Mouse (Mus musculus): ENCODE measurements around the gene Pinlyp.
"Not testable (repeated sequence)": the region's sequence is repeated elsewhere in the genome, so short reads cannot be mapped to it uniquely, and the experiment has no call there.

Pinlyp gene

GRCm38 (mm10) chr7:24525686-24526420 is 20.1 kb downstream of the Pinlyp start:
- no peak for DNase-seq (ENCODE audit: extremely low read depth, low read depth, low spot score)

- DNase-seq (ENCODE audit: extremely low read depth, low read depth, low spot score) = no peak
These were observed 20.9 kb downstream of the Pinlyp start for GRCm38 (mm10) chr7:24524978-24525377.

- no peak for DNase-seq (ENCODE audit: extremely low read depth, low read depth, low spot score)
These were observed 22.2 kb downstream of the Pinlyp start for GRCm38 (mm10) chr7:24523723-24524122.

- DNase-seq (ENCODE audit: extremely low read depth, low read depth, low spot score) = no peak
These were observed 23.1 kb downstream of the Pinlyp start for GRCm38 (mm10) chr7:24522805-24523204.

- DNase-seq (ENCODE audit: extremely low read depth, low read depth, low spot score) = not testable (repeated sequence)
These were observed 25.9 kb downstream of the Pinlyp start for GRCm38 (mm10) chr7:24520054-24520453.

- no peak for DNase-seq (ENCODE audit: extremely low read depth, low read depth, low spot score)
These were observed 26.8 kb downstream of the Pinlyp start for GRCm38 (mm10) chr7:24519130-24519529.

GRCm38 (mm10) chr7:24517654-24518053 is 28.3 kb downstream of the Pinlyp start:
- no peak for DNase-seq (ENCODE audit: extremely low read depth, low read depth, low spot score)

GRCm38 (mm10) chr7:24517077-24517476 is 28.8 kb downstream of the Pinlyp start:
- DNase-seq (ENCODE audit: extremely low read depth, low read depth, low spot score) = no peak

GRCm38 (mm10) chr7:24516319-24516718 is 29.6 kb downstream of the Pinlyp start:
- DNase-seq (ENCODE audit: extremely low read depth, low read depth, low spot score) = not testable (repeated sequence)

GRCm38 (mm10) chr7:24512355-24512754 is 33.6 kb downstream of the Pinlyp start, which contains the start of gene AC161166.1:
Gene AC161166.1 (minus strand): TSS chr7:24512455.
- DNase-seq (ENCODE audit: extremely low read depth, low read depth, low spot score) = no peak

- DNase-seq (ENCODE audit: extremely low read depth, low read depth, low spot score) = no peak
These were observed 38.2 kb downstream of the Pinlyp start for GRCm38 (mm10) chr7:24507726-24508114.

GRCm38 (mm10) chr7:24506838-24507725 is 38.8 kb downstream of the Pinlyp start, which contains the start of gene Zfp428:
Gene Zfp428 (plus strand): TSS chr7:24507006.
- DNase-seq (ENCODE audit: extremely low read depth, low read depth, low spot score) = no peak

- DNase-seq (ENCODE audit: extremely low read depth, low read depth, low spot score) = peak; percentile 78
These were observed 39.5 kb downstream of the Pinlyp start for GRCm38 (mm10) chr7:24506476-24506837.

GRCm38 (mm10) chr7:24506065-24506459 is 39.9 kb downstream of the Pinlyp start:
- DNase-seq (ENCODE audit: extremely low read depth, low read depth, low spot score) = no peak

GRCm38 (mm10) chr7:24505447-24506064 is 40.4 kb downstream of the Pinlyp start:
- no peak for DNase-seq (ENCODE audit: extremely low read depth, low read depth, low spot score)

- DNase-seq (ENCODE audit: extremely low read depth, low read depth, low spot score) = no peak
These were observed 41.0 kb downstream of the Pinlyp start for GRCm38 (mm10) chr7:24504868-24505267.

- DNase-seq (ENCODE audit: extremely low read depth, low read depth, low spot score) = no peak
These were observed 41.9 kb downstream of the Pinlyp start for GRCm38 (mm10) chr7:24504004-24504403.

- DNase-seq (ENCODE audit: extremely low read depth, low read depth, low spot score) = no peak
These were observed 44.4 kb downstream of the Pinlyp start for GRCm38 (mm10) chr7:24501492-24501891.

GRCm38 (mm10) chr7:24500929-24501328 is 45.0 kb downstream of the Pinlyp start:
- no peak for DNase-seq (ENCODE audit: extremely low read depth, low read depth, low spot score)

- no peak for DNase-seq (ENCODE audit: extremely low read depth, low read depth, low spot score)
These were observed 45.9 kb downstream of the Pinlyp start for GRCm38 (mm10) chr7:24499856-24500577.

All from fat pad, adult 2 months (tissue).